Mouse (Mus musculus): ENCODE measurements around the gene Tigar. TPM values are rescaled to one million over a fixed set of nuclear protein-coding genes. Genes with fewer than 3 reads are reported as not detected.

Gene Tigar
- polyA plus RNA-seq, 1 experiment: 8.6 TPM

DNA sequence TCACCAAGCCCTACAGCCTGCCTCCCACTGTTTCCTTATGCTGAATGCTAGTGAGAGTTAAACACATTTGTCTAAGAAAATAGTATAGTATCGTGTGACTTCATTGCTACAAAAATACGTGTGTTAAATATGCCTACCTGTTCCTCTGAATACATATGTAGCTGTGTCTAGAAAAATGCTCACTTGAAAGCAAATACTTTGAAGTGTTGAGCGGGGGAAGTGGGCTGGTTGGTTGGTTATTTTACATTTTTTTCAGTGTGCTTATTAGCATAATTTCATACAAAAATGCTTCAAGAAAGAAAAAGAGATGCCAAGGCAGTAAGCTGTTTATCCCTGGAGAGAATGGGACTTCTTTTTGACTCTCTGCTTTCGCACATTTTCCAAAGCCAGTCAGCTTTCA, 49.4 kb downstream of the Tigar start:
- no peak overlapping the region for H3K4me3 ChIP-seq (ENCODE audit: insufficient read depth, low read length)
- peaks cover 6% of the 10 kb centered on the region for H3K4me1 ChIP-seq (ENCODE audit: control insufficient read depth, insufficient read depth, low read length)
- TF ChIP-seq CTCF (IDR thresholded peaks at IDR 0.05; ENCODE audit: borderline replicate concordance, insufficient read depth, low read length): no peak
- no peak for TF ChIP-seq POLR2A (IDR thresholded peaks at IDR 0.05; ENCODE audit: low read depth, low read length)
- no peak overlapping the region for H3K27ac ChIP-seq (ENCODE audit: insufficient read depth, low read length)

DNA sequence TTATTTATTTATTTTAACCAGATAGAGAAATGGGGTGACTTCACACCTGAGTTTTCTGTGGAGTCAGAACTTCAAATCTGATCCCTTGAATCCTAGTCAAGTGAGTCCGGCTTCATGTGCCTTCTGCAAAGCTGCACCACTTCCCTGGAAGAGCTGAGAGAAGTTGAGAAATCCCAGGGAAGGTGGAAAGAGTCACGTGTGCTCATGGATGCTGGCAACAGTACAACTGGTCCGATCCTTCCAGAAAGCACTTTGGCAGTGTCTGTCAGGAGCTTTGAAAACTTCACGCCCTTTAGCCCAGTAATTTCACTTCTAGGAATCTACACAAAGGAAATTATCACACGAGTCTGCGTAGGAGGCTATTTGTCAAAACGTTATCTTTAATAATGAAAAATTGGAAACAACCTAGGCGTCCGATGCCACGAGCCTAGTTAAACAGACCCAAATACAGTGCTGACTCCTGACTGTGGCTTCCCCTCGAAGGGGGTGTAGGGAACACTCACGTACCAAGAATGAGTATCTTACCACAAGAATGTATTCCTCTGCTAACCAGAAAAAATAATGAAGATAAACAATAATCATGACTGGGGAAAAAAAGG, 52.3 kb downstream of the Tigar start:
- no peak overlapping the region for H3K27ac ChIP-seq (ENCODE audit: insufficient read depth, low read length)
- peaks cover 6% of the 10 kb centered on the region for H3K4me1 ChIP-seq (ENCODE audit: control insufficient read depth, insufficient read depth, low read length)
- H3K4me3 ChIP-seq (ENCODE audit: insufficient read depth, low read length): no peak overlapping the region
- no peak for TF ChIP-seq CTCF (IDR thresholded peaks at IDR 0.05; ENCODE audit: borderline replicate concordance, insufficient read depth, low read length)

DNA sequence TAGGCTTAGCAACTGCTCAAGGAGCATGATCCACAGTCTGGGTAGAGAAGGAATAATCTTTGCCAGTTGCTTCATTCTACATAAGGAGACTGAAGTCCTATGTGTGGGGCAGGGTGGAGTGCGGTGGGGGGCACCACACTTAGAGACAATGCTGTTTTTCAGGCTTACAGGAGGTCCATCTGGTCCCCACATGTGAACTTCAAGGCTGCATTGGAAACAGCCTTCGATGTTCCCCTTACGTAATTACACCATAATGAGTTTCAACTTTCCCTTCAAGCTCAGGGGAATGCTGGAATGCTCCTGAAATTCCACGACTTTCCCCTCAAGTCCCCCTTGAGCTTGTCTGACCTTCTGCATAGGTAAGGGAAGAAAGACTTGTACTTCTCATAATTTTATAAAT, 58.5 kb downstream of the Tigar start:
- H3K4me3 ChIP-seq (ENCODE audit: insufficient read depth, low read length): no peak overlapping the region
- H3K27ac ChIP-seq (ENCODE audit: insufficient read depth, low read length): no peak overlapping the region
- no peaks in the 10 kb centered on the region for H3K4me1 ChIP-seq (ENCODE audit: control insufficient read depth, insufficient read depth, low read length)
- TF ChIP-seq POLR2A (IDR thresholded peaks at IDR 0.05; ENCODE audit: low read depth, low read length): no peak
- no peak for TF ChIP-seq CTCF (IDR thresholded peaks at IDR 0.05; ENCODE audit: borderline replicate concordance, insufficient read depth, low read length)

DNA sequence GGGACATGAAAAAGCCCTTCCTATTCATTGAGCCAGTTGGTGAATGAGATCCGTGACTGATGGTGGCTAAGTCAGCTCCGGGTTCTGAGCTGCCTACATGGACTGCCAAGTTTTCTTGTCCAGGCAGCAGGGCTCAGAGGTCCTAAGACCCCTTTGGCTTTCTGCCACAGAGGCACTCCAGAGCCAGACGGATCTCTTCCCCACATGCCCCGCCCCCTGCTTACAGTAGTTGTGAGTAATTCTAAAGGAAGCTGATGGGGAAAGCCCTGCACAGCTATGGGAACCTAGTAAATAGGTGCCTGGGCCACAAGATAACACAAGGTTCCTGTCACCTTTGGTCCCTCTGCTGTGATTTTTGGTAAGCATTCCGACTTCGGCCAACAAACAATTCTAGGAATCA, 64.4 kb downstream of the Tigar start:
- Histone ChIP-seq H3K4me3 (ENCODE audit: insufficient read depth, low read length) (no peak overlapping the region), H3K4me1 (ENCODE audit: control insufficient read depth, insufficient read depth, low read length) (peaks cover 2% of the 10 kb centered on the region; the same call in 1 of the 2 replicates), H3K27ac (ENCODE audit: insufficient read depth, low read length) (no peak overlapping the region)
- no peak for TF ChIP-seq POLR2A (IDR thresholded peaks at IDR 0.05; ENCODE audit: low read depth, low read length)
- TF ChIP-seq CTCF (IDR thresholded peaks at IDR 0.05; ENCODE audit: borderline replicate concordance, insufficient read depth, low read length): no peak

Other genes with a start within 250 kb of the Tigar start
- gene Dyrk4, start 187.7 kb downstream of the Tigar start, polyA plus RNA-seq (2011; ENCODE audit: insufficient read length, low read depth, missing spikeins): 0.23 TPM in 1 of 2 replicates, not detected in the other
- 18.5 and 30.1 TPM in 2 replicates for gene Rad51ap1, start 170.0 kb downstream of the Tigar start, polyA plus RNA-seq (2011; ENCODE audit: insufficient read length, low read depth, missing spikeins)
- gene D6Wsu163e, start 169.6 kb downstream of the Tigar start, polyA plus RNA-seq (2011; ENCODE audit: insufficient read length, low read depth, missing spikeins): 22.2 and 26.7 TPM in 2 replicates
- gene Fgf6, start 94.0 kb downstream of the Tigar start, polyA plus RNA-seq (2011; ENCODE audit: insufficient read length, low read depth, missing spikeins): not detected in 2 replicates
- gene Fgf23, start 36.7 kb downstream of the Tigar start, polyA plus RNA-seq (2011; ENCODE audit: insufficient read length, low read depth, missing spikeins): not detected in 2 replicates
- 2,159 and 2,298 TPM in 2 replicates for gene Ccnd2, start 42.6 kb upstream of the Tigar start, polyA plus RNA-seq (2011; ENCODE audit: insufficient read length, low read depth, missing spikeins)